Mouse (Mus musculus) CH12.LX (cell line): Measurements from ENCODE around the gene Ppa2. TPM values are rescaled to one million over a fixed set of nuclear protein-coding genes. Genes with fewer than 3 reads are reported as not detected.

ENCODE experiments used
- DNase-seq: peaks from one replicate; pipeline ENCODE4 v3.0.0-alpha.2; 2013; ENCODE audit errors: extremely low read depth
- H3K27ac ChIP-seq: 2 replicates; pipeline ENCODE4 v1.5.1; 2012; ENCODE audit warnings: low read depth, mild to moderate bottlenecking, control low read depth, moderate library complexity; ENCODE audit not compliant: insufficient read depth
- H3K27me3 ChIP-seq: replicated peaks from 2 replicates; pipeline ENCODE3; 2012; ENCODE audit warnings: inconsistent platforms
- H3K36me3 ChIP-seq, 2 experiments: replicated peaks in 1 of 2; 2 replicates each; pipeline versions ENCODE3 to v1.6.1; 2012; ENCODE audit warnings: inconsistent platforms in 1 of 2, low read length in 1 of 2, mild to moderate bottlenecking in 1 of 2, mixed read lengths in 1 of 2, moderate library complexity in 1 of 2; ENCODE audit not compliant: control insufficient read depth in 1 of 2, insufficient read depth in 1 of 2
- H3K4me1 ChIP-seq, 2 experiments: 2 replicates each; pipeline ENCODE4 v1.6.1; 2012; ENCODE audit warnings: inconsistent platforms in 1 of 2, moderate library complexity in 1 of 2; ENCODE audit not compliant: insufficient read depth in 2 of 2, control insufficient read depth in 1 of 2
- H3K4me2 ChIP-seq: 2 replicates; pipeline ENCODE4 v1.6.1; 2012; ENCODE audit warnings: low read depth, mild to moderate bottlenecking, control low read depth; ENCODE audit not compliant: poor library complexity, insufficient read depth, severe bottlenecking
- H3K4me3 ChIP-seq, 3 experiments: fragments of 150-350 bp in 1 of 3; sonication (generic) in 1 of 3; replicated peaks in 1 of 3; 2 replicates each; pipeline versions ENCODE3 to v1.5.1; 2011 to 2012; ENCODE audit warnings: low read depth in 2 of 3, low read length in 2 of 3, mild to moderate bottlenecking in 2 of 3, moderate library complexity in 2 of 3, control low read depth in 1 of 3, improper control_type of control experiment in 1 of 3, inconsistent platforms in 1 of 3, mixed read lengths in 1 of 3; ENCODE audit not compliant: poor library complexity in 1 of 3
- H3K79me2 ChIP-seq: replicated peaks from 2 replicates; pipeline ENCODE4 v1.6.1; 2012; ENCODE audit warnings: mild to moderate bottlenecking, moderate library complexity; ENCODE audit not compliant: control insufficient read depth, poor library complexity, insufficient read depth, severe bottlenecking; ENCODE audit errors: extremely low read depth
- H3K9ac ChIP-seq: 2 replicates; pipeline ENCODE4 v1.6.1; 2012; ENCODE audit warnings: low read depth, mild to moderate bottlenecking, control low read depth, moderate library complexity; ENCODE audit not compliant: insufficient read depth
- H3K9me3 ChIP-seq: replicated peaks from 2 replicates; pipeline ENCODE3; 2012; ENCODE audit warnings: low read length, inconsistent platforms, mixed read lengths
- BHLHE40 ChIP-seq: IDR thresholded peaks from 2 replicates; pipeline ENCODE4 v1.6.1; 2011; ENCODE audit warnings: mild to moderate bottlenecking, low read depth, low read length, improper control_type of control experiment
- CHD1 ChIP-seq: IDR thresholded peaks from 2 replicates; pipeline ENCODE4 v1.6.1; 2012; ENCODE audit warnings: low read depth, low read length, improper control_type of control experiment, inconsistent platforms
- CTCF ChIP-seq, 2 experiments: IDR thresholded peaks in 1 of 2; conservative IDR thresholded peaks in 1 of 2; 2 replicates each; pipeline ENCODE4 v1.5.1; 2011 to 2012; ENCODE audit warnings: low read depth in 2 of 2, low read length in 2 of 2, improper control_type of control experiment in 1 of 2, inconsistent platforms in 1 of 2, mild to moderate bottlenecking in 1 of 2, moderate library complexity in 1 of 2
- EP300 ChIP-seq: IDR thresholded peaks from 2 replicates; pipeline ENCODE4 v1.6.1; 2011; ENCODE audit warnings: low read length, improper control_type of control experiment
- HCFC1 ChIP-seq: IDR thresholded peaks from 2 replicates; pipeline ENCODE4 v1.6.1; 2012; ENCODE audit warnings: low read depth, mild to moderate bottlenecking, inconsistent platforms, low read length, improper control_type of control experiment
- IRF4 ChIP-seq: IDR thresholded peaks from 2 replicates; pipeline ENCODE4 v1.6.1; 2014; ENCODE audit warnings: low read depth, mild to moderate bottlenecking, inconsistent platforms, low read length, improper control_type of control experiment
- JUN ChIP-seq: IDR thresholded peaks from 2 replicates; pipeline ENCODE4 v1.6.1; 2011; ENCODE audit warnings: low read depth, mild to moderate bottlenecking, low read length, improper control_type of control experiment, moderate library complexity; ENCODE audit not compliant: insufficient read depth
- MAFK ChIP-seq: IDR thresholded peaks from 2 replicates; pipeline ENCODE4 v1.6.1; 2011; ENCODE audit warnings: low read length, improper control_type of control experiment; ENCODE audit not compliant: insufficient replicate concordance
- POLR2A ChIP-seq: IDR thresholded peaks from 2 replicates; pipeline ENCODE4 v1.6.1; 2011; ENCODE audit warnings: low read depth, mild to moderate bottlenecking, improper control_type of control experiment, low read length
- POLR2AphosphoS2 ChIP-seq: IDR thresholded peaks from 2 replicates; pipeline ENCODE4 v1.6.1; 2011; ENCODE audit warnings: low read depth, low read length, improper control_type of control experiment
- RCOR1 ChIP-seq: conservative IDR thresholded peaks from 2 replicates; pipeline ENCODE4 v1.6.1; 2012; ENCODE audit warnings: low read depth, mild to moderate bottlenecking, inconsistent platforms, low read length, improper control_type of control experiment
- SIN3A ChIP-seq: IDR thresholded peaks from 2 replicates; pipeline ENCODE4 v1.6.1; 2012; ENCODE audit warnings: low read length, improper control_type of control experiment, inconsistent platforms
- SMC3 ChIP-seq: IDR thresholded peaks from 2 replicates; pipeline ENCODE4 v1.6.1; 2011; ENCODE audit warnings: low read depth, low read length, improper control_type of control experiment
- TBP ChIP-seq: conservative IDR thresholded peaks from 2 replicates; pipeline ENCODE4 v1.6.1; 2011; ENCODE audit warnings: low read depth, low read length, improper control_type of control experiment
- TCF12 ChIP-seq: IDR thresholded peaks from 2 replicates; pipeline ENCODE4 v1.6.1; 2014; ENCODE audit warnings: low read depth, mild to moderate bottlenecking, inconsistent platforms, low read length, improper control_type of control experiment
- UBTF ChIP-seq: IDR thresholded peaks from 2 replicates; pipeline ENCODE4 v1.6.1; 2012; ENCODE audit warnings: low read depth, mild to moderate bottlenecking, inconsistent platforms, low read length, improper control_type of control experiment, moderate library complexity
- ZC3H11A ChIP-seq: IDR thresholded peaks from 2 replicates; pipeline ENCODE4 v1.6.1; 2012; ENCODE audit warnings: low read depth, mild to moderate bottlenecking, inconsistent platforms, low read length, improper control_type of control experiment
- ZNF384 ChIP-seq: IDR thresholded peaks from 2 replicates; pipeline ENCODE4 v1.6.1; 2012; ENCODE audit warnings: low read depth, low read length, improper control_type of control experiment, inconsistent platforms
- dilution Hi-C: fragments of 300-500 bp; cut with MboI; formaldehyde crosslinking; loops from 2 replicates; pipeline ENCODE4 v1.14.3; 2020; ENCODE audit warnings: low sequenced_read_pairs; ENCODE audit not compliant: extremely low pct_unique_long_range_greater_than_20kb, extremely low pct_ligation_motif_present
- in situ Hi-C: fragments of 300-500 bp; cut with MboI; formaldehyde crosslinking; loops from 3 replicates; pipeline ENCODE4 v1.14.3; 2019; ENCODE audit warnings: low sequenced_read_pairs, low pct_ligation_motif_present, low pct_unique_long_range_greater_than_20kb, mixed read lengths
- polyA plus RNA-seq: library from polyadenylated mRNA; unstranded; fragments of >175 nt; gene quantifications from 2 replicates; pipeline ENCODE4 v1.2.1, GENCODE M21; 2012; ENCODE audit warnings: low read depth; ENCODE audit not compliant: insufficient read length
- total RNA-seq, 2 experiments: library from RNA; depleted of rRNA; stranded (reverse); fragments of 300-350 nt in 1 of 2; fragments of >200 nt in 1 of 2; gene quantifications; 2 replicates each; pipeline ENCODE4 v1.2.3; 2012 to 2014

Ppa2 gene
- total and polyA plus RNA-seq, 3 experiments = 98.3 to 132 (median 119) TPM

GRCm38 (mm10) chr3:133312850-133313249, 2.9 kb downstream of the Ppa2 start:
- no peak for DNase-seq

GRCm38 (mm10) chr3:133313491-133314199, 3.7 kb downstream of the Ppa2 start:
- Histone ChIP-seq H3K79me2 (peaks cover 21% of the 10 kb centered on the region), H3K4me3 (peak overlapping the region in 1 of 3 experiments; percentile 20), H3K4me2 (no peak overlapping the region), H3K36me3 (peaks cover 3 to 39% of the 10 kb centered on the region in 2 experiments), H3K27me3 (no peaks in the 10 kb centered on the region), H3K9ac (no peak overlapping the region), H3K9me3 (peaks cover 3% of the 10 kb centered on the region), H3K27ac (no peak overlapping the region), H3K4me1 (peaks cover 18 to 41% of the 10 kb centered on the region in 2 experiments)
- DNase-seq = no peak
- in situ Hi-C loops (no loop called here), dilution Hi-C loops (no loop called here)
- 0 out of 2 replicates have a peak, but pooled peaks have one; percentile 6 for TF ChIP-seq MAFK
- TF ChIP-seq CHD1 = no peak

More at GRCm38 (mm10) chr3:133312850-133313249, 2.9 kb downstream of the Ppa2 start:
- H3K4me1 ChIP-seq = peaks cover 18 to 41% of the 10 kb centered on the region in 2 experiments
- H3K4me3 ChIP-seq = no peak overlapping the region
- H3K9me3 ChIP-seq = peaks cover 3% of the 10 kb centered on the region
- no peak overlapping the region for H3K4me2 ChIP-seq
- H3K27ac ChIP-seq = no peak overlapping the region
- dilution Hi-C loops (no loop called here), in situ Hi-C loops (no loop called here)
- peaks cover 3 to 35% of the 10 kb centered on the region in 2 experiments for H3K36me3 ChIP-seq
- TF ChIP-seq UBTF (no peak), JUN (no peak), TCF12 (0 out of 2 replicates have a peak, but pooled peaks have one; percentile 13), RCOR1 (no peak)
- peaks cover 21% of the 10 kb centered on the region for H3K79me2 ChIP-seq
- H3K27me3 ChIP-seq = no peaks in the 10 kb centered on the region
- no peak overlapping the region for H3K9ac ChIP-seq

- peak; percentile 98 to 99 for TF ChIP-seq CTCF (conservative IDR thresholded peaks at IDR 0.05 in 1 of 2, IDR thresholded peaks at IDR 0.05 in 1 of 2; ENCODE audit: low read depth in 2 of 2, low read length in 2 of 2)
- peak; percentile 6; the same call in 1 of the 2 replicates for TF ChIP-seq EP300
- TF ChIP-seq ZC3H11A = peak; percentile 97
- no peak for TF ChIP-seq HCFC1
- TF ChIP-seq SMC3 = peak; percentile 99
- no peak for TF ChIP-seq POLR2AphosphoS2
- TF ChIP-seq TBP = 0 out of 2 replicates have a peak, but pooled peaks have one; percentile 32
- 0 out of 2 replicates have a peak, but pooled peaks have one; percentile 18 for TF ChIP-seq POLR2A
- no peak for TF ChIP-seq BHLHE40
- no peak for TF ChIP-seq SIN3A
- peak; percentile 74 for TF ChIP-seq IRF4
- no peak for TF ChIP-seq ZNF384
- Histone ChIP-seq H3K9ac (no peak overlapping the region), H3K9me3 (no peaks in the 10 kb centered on the region), H3K36me3 (peaks cover 3 to 36% of the 10 kb centered on the region in 2 experiments), H3K27me3 (no peaks in the 10 kb centered on the region), H3K27ac (no peak overlapping the region), H3K4me1 (peaks cover 18 to 39% of the 10 kb centered on the region in 2 experiments), H3K4me2 (no peak overlapping the region), H3K79me2 (peaks cover 21% of the 10 kb centered on the region), H3K4me3 (no peak overlapping the region)
- peak; percentile 92 for DNase-seq
- in situ Hi-C loops = no loop called here
- dilution Hi-C loops = no loop called here
Observed at GRCm38 (mm10) chr3:133314475-133314874, 4.6 kb downstream of the Ppa2 start.
